Mouse (Mus musculus) lung, postnatal 10 days (tissue): Measurements from ENCODE around the gene Spon2.

Source experiments
- DNase-seq: peaks from one replicate; pipeline ENCODE4 v3.0.0; 2021

The Spon2 gene

DNA sequence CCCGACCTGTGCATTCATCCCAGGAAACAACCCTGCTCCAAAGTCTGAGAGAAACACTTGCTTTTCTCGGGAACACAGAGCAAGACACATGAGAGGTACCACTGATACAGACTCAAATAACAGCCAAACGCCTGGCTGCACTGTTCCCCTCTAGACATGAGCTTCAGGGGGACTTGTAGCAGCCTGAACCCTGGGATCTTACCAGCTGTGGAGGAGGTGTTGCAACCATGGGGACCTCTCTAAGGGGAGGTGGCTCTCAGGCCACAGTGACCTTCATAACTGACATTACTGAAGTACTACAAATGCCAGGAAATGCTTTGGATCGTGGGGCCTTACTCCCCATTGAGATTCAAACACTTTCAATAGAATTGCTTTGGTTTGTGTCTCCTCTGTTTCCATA, 3.5 kb downstream of the Spon2 start:
- DNase-seq, result no peak

GRCm38 (mm10) chr5:33211254-33211653, 7.0 kb downstream of the Spon2 start:
- no peak for DNase-seq

- no peak for DNase-seq
Observed at GRCm38 (mm10) chr5:33210515-33210914, 7.7 kb downstream of the Spon2 start.

GRCm38 (mm10) chr5:33208533-33209245, 9.6 kb downstream of the Spon2 start:
- DNase-seq, result no peak

- no peak for DNase-seq
Observed at GRCm38 (mm10) chr5:33207136-33207535, 11.1 kb downstream of the Spon2 start.

DNA sequence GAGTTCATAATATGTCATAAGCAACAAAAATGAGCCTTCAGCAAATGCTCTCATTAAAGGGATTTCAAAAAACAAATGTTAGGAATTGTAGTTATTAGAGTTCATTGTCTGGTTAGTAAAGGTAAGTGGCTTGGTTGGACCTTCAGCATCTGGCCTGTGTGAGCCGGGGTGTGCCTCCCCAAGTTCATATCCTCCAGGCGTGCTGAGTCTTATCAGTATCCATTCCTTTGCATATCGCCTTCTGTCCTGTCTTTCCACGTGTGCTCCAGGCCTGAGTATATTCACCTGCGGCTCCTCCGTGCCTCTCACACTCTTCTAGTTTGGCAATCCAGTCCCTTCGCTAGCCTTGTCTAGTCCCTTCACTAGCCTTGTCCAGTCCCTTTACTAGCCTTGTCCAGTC, 11.9 kb downstream of the Spon2 start:
- DNase-seq, result no peak

DNA sequence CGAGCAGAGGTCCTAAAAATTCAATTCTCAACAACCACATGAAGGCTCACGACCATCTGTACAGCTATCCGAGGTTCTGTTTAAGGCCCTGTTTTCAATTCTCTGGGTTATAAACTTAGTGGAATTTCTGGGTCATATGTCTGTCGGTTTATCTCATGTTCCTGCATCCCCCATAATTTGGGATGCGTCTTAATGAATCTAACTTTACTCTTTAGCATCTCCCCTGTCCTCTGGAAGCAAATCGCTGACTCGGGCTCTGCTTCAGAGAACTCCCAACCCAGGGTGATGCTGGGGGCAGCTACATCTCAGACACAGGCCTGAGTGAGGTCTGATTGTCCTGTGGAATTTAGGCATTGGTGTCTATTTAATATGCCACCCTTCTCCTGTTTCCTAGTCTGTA, 14.0 kb downstream of the Spon2 start:
- no peak for DNase-seq

DNA sequence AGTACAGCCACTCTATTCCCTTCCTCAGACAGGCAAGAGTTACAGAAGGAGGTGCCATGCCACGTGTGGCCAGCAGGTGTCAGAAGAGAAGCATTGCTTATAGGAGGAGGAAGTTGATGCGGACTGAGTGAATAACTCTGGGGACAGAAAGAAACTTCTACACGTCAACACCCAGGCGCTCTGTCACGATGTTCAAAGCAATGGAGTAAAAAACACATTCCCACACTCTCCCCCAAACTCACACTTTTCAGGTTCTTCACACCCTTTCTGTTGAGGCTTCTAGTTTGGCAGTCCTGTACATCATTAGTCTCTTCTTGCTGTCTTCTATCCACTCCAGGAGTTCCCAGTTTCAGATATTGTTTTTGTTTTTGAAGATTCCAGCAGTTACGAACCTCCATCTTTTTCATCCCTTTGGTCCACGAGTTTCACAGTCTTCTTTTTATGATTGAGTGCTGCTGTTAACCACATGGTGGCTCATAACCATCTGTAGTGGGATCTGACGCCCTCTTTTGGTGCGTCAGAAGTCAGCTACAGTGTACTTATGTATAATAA, 14.5 kb downstream of the Spon2 start:
- peak; percentile 91 for DNase-seq

DNA sequence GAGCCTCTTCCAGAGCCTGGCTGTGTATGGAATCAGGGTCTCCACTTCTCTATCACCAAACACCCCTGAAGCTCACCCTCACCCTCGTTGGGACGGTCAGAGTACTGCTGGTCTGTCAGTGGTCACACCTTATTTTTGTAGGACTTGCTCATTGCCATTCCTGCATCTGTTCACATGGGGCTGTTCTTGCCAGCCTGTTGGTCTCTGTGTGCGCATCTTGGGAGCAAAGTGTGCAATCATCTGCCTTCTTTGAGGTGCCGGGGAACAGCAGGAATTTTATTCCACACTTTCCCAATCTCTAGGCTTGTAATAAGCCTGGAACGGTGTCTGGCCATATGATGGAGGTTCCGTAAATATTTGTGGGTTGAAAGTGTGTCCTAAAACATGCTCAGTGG, 15.1 kb downstream of the Spon2 start:
- no peak for DNase-seq

DNA sequence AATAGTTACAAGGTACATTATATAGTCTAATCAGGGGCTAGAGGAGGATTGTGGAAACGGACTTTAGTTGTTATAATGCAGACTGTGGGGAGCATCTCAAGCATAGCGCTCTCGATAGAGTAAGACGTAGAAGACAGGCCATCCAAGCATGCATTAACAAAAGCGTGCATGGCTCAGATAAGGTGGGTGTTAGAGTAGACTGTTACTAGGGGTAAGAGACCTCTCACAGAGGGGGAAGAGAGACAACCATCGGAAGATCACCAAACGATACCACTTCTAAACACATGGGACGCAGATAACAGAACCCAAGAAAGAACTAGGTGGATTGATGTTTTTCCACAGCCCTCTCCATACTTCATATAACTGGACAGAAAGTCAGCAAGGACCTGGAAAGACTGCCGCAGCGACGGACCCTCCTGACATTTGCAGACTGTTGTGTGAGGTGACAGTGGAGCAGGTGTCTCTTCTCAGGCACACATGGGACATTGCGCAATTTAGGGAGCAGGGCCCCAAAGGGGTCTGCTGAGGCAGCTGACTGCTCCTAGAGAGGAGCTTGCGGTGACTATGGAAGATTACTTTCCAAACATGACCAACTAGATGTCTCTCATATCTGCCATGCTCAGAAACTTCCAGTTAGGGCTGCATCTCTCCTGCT, 15.6 kb downstream of the Spon2 start:
- DNase-seq, result no peak

DNA sequence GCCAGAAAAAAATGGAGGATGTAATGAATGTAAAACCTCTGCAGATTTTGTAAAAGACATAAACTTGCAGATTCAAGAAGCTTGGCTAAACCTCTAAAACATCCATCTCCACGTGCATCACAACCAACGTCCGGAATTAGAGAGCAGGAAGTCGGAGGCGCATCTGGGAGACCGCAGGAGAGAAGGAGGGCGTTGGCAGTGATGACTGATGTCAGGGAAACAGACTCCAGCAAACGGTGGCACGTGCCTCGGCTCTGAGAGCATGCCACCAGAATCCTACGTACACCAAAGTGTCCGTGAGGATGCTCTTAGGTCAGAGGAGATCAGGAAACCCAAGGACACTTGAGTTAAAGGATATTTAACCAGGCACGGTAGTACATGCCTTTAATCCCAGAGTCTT, 16.6 kb downstream of the Spon2 start:
- DNase-seq, result no peak

GRCm38 (mm10) chr5:33200071-33200470, 18.2 kb downstream of the Spon2 start:
- no peak for DNase-seq

GRCm38 (mm10) chr5:33195246-33195852, 22.9 kb downstream of the Spon2 start:
- DNase-seq, result no peak

DNA sequence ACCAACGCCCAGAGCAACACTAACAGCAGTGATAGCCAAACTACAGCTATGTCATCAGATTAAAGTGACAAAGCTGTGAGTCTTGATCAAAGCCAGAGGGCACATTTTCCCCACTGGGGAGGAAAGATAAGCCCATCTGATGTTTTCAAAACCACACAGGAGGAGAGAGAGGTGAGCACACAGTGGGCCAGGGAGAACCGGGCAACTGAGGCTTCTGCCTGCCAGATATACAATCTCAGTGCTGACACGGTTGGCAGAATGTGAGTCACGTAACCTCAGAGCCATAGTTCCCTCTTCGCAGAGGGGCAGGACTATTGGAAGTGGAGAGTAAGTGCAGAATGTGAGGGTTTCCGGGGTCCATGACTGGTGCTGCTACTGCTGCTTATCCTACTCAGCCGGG, 24.7 kb downstream of the Spon2 start:
- DNase-seq, result no peak
